Mouse (Mus musculus) bone marrow macrophage, adult 2 months (primary cell): ENCODE measurements around the gene Tnfrsf13c.

Experiments
- CTCF ChIP-seq: IDR thresholded peaks from 2 replicates; pipeline ENCODE4 v1.5.1; 2012; ENCODE audit warnings: low read depth, mild to moderate bottlenecking, low read length, moderate library complexity
- POLR2A ChIP-seq: IDR thresholded peaks from 2 replicates; pipeline ENCODE4 v1.6.1; 2012; ENCODE audit warnings: mild to moderate bottlenecking, low read depth, low read length, borderline replicate concordance

DNA sequence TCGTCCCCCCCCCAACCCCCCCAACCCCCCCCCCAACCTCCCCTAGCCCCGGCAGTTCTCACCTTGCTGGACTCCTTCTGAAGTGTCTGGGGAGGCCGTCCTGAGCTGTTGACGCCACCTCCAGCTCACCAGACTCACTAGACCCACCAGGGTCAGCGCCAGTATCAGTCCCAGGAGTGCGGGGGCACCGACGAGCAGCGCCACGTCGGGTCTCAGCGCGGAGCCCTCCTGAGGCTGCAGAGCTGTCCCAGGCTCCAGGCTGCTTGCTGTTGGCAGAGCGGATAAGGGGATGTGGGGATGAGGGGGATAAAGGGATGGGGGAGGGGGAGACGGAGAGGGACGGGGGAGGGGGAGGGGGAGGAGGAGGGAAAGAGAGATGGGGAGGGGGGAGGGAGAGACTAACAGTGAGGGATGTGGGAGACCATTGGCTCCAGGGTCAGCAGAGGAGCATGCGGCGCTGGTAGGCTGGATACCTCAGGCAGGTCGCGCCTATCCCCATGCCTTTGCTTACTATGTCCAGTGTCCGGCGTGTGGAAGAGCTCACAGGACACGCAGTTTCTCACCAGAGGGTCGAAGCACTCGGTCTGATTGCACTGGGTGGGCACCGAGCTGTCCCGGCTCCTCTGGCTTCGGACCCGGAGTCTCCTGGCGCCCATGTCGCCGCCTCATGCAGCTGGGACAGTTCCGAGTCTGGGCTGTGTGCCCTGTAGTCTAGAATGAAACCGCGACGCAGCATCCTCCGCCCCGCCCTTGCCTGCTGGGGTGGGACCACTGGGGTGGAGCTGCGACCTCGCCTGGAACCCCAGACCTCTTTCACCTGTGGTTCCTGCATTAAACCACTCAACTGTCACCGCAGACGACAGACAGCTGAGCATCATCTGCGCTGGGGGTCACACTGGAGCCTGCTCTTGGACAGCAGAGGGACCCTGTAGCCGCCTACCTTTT is at the start of gene Tnfrsf13c:
- TF ChIP-seq CTCF (no peak), POLR2A (no peak)
